Mouse (Mus musculus): ENCODE data around the gene Ttc30a2.
"Not testable (repeated sequence)": the region's sequence is repeated elsewhere in the genome, so short reads cannot be mapped to it uniquely, and the experiment has no call there.

The Ttc30a2 gene

GRCm38 (mm10) chr2:75980933-75981439, 3.0 kb upstream of the Ttc30a2 start:
- not testable (repeated sequence) for DNase-seq

DNA sequence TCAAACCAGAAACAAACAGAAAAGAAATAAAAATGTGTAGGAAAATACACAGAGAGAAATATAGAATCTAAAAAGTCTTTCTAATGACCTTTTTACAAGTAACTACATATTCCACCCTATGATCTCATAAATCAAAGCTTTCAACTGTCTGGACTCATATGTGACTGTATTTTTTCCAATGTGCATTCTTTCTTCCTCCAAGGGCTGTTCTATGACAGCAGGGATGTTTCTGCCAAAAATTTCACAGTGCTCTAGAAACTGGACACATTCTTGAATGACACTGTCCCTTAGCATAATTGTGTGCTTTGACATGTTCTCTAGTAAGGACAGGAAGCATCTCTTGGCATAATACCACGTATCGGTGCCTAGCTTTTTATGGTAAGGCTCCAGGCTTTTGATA, 1.9 kb downstream of the Ttc30a2 start:
- not testable (repeated sequence) for DNase-seq

- DNase-seq, result no peak
Observed at GRCm38 (mm10) chr2:75974131-75974530, 3.8 kb downstream of the Ttc30a2 start.

DNA sequence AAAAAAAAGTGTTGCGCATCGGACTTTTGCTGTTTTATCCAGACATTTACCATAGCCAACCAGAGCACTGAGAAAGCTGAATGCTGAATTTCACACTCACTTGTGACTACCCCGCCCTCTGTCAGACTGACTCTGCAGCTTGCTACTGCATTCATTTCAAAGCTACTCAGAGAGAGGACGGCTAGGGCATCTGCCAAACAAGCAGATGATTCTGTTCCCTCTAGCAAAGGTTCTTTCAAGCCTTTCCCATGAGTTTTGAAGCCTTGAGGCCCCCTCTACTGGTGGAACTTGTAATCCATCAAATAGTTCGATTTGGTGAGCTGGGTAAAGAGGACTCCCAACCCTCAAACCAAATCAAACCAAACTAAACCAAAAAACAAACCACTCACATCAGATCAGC, 13.0 kb downstream of the Ttc30a2 start:
- DNase-seq, result peak; percentile 86

- peak; percentile 80 for DNase-seq
Observed at GRCm38 (mm10) chr2:75964512-75964911, 13.5 kb downstream of the Ttc30a2 start.

DNA sequence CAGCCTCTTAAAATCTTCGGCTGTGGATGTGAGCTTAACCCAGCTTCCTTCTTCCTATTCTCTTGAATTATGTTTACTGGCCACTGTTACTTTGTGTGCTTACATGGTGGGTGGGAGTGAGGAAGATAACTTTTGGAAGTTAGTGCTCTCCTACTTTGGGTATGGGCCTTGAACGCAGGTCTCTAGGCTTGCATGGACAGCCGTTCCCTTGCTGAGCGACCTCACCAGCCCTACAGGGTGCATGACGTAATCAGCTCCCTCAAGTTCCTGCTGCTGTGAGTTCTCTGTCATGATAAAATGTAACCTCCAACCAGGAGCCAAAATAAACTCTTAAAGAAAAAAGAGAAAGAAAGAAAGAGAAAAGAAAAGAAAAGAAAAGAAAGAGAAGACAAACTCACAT, 13.9 kb downstream of the Ttc30a2 start:
- DNase-seq, result no peak

DNA sequence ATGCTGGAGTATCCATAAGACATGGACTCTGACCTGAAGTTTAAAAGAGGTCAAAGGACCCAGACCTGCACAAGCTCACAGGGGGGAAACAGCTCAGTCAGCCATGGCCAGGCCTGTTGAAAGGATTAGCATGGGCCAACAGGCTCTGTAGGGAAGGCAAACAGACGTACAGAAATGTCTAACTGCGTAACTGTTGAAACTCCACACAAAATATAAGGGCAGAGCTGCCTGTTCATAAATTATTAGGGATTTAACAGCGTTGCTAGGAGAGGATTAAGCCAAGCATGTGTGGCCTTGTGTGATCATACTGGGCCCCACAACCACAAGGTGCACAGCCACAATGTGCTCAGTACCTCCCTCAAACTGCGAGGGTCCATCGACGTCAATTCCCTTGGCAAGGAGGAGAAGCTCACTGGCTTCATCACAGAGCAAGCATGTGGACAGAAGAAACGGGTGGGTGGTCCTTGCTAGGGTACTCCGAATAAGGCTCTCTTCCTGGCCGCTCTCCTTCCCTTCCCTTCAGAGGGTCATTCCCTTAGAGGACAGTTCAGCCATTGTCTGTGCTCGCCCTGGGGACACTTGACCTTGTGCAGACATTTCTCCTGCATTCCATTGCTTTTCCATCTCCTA, 14.6 kb downstream of the Ttc30a2 start:
- no peak for DNase-seq

DNA sequence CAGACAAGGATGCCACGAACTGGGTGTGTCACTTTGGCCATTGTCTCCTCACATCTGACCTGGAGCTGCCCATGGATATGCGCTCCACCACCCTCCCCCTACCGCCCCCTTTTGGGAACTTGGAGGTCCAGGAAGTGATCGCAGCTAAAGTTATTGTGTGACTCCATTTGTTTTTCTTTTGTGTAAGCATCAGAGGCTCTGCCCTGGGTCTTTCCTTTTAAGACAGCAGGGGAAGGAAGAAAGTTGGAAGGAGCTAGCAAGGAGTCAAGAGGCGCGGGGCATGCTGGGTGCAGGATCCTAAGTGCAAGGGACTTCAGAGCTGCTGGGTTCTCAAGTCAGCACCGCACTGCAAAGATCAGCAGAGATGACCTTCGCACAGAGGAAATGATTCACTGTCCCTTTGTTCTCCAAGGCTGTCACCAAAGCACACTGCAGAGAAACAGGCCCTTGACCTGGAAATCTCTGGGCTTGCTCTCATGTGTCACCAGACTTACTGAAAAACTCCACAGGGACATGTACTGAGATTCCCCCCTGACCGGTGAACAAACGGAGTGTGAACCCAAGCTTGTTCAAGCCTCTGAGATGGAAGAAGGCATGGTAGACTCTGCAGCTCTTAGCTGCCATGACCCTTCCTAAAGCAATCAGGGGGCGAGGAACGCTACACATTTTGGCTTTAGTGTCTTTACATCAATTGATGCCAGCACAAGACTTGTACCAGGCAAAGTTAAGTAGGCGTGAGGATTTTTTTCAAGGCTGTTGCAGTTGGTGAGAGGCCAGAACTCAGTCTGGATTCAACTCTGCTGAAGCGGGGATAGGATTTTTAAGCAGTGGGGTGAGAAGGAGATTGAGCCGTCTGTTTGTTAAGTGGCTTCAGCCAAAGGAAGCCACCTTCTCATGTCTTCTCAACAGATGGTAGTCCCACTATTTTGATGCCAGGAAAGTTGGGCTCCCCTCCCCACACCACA, 17.3 kb downstream of the Ttc30a2 start:
- DNase-seq, result peak; percentile 61

DNA sequence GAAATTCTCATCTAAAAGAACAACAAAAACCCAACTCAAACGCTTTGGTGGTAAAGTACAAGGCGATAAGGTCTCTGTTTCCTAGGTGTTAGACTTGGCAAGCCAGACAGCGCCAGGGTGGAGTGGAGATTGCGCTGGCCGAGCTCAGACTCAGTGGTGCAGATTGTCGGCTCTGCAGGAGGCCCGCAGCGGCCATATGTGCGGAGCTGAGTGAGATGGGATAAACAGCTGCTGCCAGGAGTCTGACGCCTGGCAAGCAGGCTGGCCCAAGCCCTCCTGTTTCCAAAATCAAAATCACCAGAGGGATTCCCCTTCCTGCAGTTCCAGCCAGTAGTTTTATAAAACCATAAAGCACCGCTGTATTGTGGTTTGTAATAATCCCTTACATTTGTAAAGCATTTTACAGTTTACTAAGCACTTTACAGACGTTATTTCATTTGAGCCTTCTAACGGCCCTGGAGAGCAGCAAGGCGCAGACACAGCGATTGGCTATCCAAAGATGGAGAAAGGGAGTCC, 18.1 kb downstream of the Ttc30a2 start:
- no peak for DNase-seq

GRCm38 (mm10) chr2:75959183-75959849, 18.7 kb downstream of the Ttc30a2 start:
- DNase-seq, result no peak

DNA sequence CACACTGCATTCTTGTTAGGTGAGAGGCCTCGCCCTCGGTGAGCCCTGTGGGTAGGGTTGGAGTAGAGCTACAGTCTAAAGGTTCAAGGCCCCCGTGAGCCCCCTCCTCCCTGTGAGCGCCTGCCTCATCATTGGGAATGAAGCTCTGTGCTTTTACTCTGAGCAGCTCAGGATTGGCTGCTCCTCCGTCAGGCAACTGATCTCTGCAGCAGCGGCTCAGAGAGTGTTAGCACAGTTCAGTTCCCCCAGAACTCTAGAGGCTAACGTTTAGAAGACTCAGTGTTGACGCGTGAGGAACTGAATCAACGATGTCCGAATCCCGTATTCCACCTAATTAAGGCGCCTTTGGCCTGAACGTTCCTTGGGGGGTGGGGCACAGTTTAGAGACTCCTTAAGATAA, 22.3 kb downstream of the Ttc30a2 start:
- no peak for DNase-seq

DNA sequence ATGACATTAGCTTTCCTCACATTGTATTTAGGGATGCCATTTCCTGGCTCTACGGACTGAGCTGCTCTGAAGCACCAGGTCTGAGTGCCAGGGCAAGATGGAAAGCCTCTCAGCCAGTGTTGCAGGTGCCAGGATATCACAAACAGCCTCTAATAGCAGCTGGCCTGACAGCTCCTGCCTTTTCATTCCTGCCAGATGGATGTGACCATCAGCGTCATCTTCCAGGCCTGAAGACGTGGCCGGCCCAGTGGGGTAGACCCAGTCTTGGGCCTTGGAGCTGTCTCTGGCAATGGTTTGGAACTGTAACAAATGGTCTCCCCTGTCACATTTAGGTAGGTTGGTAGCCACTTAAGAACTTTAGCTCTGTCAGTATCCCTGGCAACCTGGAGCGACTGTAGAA, 24.6 kb downstream of the Ttc30a2 start:
- DNase-seq, result no peak

GRCm38 (mm10) chr2:75950685-75951084, 27.3 kb downstream of the Ttc30a2 start:
- DNase-seq, result no peak

- peak; percentile 89 for DNase-seq
Observed at GRCm38 (mm10) chr2:75938117-75939063, 39.6 kb downstream of the Ttc30a2 start, which contains the start of gene Ttc30b. Ttc30b (minus strand) TSS chr2:75938585.

DNA sequence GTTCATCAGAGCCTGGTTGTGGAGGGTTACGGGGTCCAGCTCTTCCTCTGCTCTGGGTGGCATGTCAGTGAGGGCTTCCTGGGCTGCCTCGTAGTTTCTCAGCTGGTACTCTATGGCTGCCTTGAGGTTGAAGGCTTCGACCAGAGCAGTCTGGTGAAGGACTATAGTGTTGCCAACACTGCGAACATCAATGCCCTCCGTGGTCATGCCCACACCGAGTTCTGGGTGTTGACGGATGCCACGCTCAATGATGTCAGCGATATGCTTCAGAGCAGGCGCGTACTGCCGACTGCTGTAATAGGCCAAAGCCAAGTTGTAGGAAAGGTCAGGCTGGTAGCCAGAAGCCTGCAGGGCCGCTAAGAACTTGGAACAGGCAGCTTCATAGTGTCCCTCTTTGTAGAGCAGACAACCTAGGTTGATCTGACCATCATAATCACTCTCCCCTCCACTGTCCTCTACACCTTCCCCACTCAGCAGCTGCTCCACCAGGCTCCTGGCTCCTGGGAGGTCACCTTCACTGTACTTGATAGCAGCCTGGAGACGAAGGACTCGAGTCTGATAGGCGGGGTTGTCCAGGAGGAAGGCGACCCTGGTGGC, 40.4 kb downstream of the Ttc30a2 start:
- DNase-seq, result not testable (repeated sequence)

DNA sequence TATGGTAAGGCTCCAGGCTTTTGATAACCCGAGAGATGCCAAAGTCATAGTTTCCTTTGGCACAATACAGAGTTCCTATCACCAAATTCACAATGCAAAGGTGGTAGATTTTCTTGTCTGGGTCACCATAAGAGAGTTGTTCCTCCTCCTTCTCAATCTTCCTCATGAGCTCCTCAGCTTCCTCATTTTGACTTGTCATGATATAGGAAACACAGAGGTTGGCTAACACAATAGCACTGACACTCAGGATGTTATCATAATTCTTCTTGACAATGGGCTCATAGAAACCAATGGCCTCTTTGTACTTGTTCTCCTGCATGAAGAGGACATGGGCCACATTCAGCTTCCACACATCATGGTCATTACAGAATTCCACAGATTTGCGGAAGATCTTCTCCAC, 41.3 kb downstream of the Ttc30a2 start:
- DNase-seq, result not testable (repeated sequence)

GRCm38 (mm10) chr2:75933541-75933940, 44.4 kb downstream of the Ttc30a2 start:
- no peak for DNase-seq

- no peak for DNase-seq
Observed at GRCm38 (mm10) chr2:75930941-75931340, 47.0 kb downstream of the Ttc30a2 start.

- peak; percentile 31 for DNase-seq
Observed at GRCm38 (mm10) chr2:75929786-75930444, 48.1 kb downstream of the Ttc30a2 start.

DNA sequence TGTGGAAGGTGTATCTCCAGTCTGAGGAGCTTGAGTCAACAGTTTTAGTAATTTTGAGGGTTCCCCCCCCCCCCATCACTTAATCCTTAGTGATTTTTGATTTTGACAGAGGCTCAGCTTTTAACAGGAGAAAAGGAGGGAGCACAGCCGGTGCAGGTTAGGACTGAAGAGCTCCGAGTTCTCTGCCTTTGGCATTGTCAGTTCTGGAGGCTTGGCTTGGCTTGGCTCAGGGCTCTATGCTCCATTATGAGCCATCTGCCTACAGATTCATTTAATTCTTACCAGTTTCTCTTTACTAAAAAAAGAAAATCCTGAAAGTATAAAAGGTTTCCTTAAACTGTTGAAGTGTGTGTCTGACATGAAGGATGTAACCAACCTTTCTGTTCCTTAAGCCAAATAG, 48.8 kb downstream of the Ttc30a2 start:
- DNase-seq, result no peak

DNA sequence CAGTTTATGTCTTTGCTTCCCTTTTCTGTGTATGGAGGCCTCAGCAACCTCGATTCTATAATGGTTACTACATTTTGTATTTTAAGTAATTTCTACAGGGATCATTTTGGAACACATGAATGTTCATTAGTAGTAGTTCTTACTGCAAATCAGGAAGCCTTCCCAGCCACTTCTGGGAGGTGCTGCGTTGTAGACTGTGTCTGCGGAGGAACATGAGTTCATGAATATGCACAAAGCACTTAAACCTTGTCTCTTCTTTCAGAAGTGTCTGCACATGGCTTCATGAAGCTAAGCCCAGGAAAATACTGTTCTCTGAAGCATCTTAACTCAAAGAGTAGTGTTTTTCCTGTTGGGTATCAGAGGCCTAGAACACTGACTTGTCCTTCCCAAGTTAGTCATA, 50.0 kb downstream of the Ttc30a2 start:
- no peak for DNase-seq

Measured in lung, postnatal 36 days (tissue).